Mouse (Mus musculus): ENCODE results near the gene Olfr462. TPM values are rescaled to one million over a fixed set of nuclear protein-coding genes. Genes with fewer than 3 reads are reported as not detected.
"Not testable (repeated sequence)": the region's sequence is repeated elsewhere in the genome, so short reads cannot be mapped to it uniquely, and the experiment has no call there.

Olfr462 gene
- not detected in 2 replicates for total RNA-seq (2017)

- no peak for ATAC-seq (replicated peaks; ENCODE audit: low read depth, poor library complexity, severe bottlenecking)
These were observed at the start of gene Olfr462 for GRCm38 (mm10) chr11:87892168-87892567. TSS of gene Olfr462 (minus strand) at chr11:87892268.

GRCm38 (mm10) chr11:87935467-87935866 lies 43.4 kb upstream of the Olfr462 start:
- no peak for ATAC-seq (replicated peaks; ENCODE audit: low read depth, poor library complexity, severe bottlenecking)

DNA sequence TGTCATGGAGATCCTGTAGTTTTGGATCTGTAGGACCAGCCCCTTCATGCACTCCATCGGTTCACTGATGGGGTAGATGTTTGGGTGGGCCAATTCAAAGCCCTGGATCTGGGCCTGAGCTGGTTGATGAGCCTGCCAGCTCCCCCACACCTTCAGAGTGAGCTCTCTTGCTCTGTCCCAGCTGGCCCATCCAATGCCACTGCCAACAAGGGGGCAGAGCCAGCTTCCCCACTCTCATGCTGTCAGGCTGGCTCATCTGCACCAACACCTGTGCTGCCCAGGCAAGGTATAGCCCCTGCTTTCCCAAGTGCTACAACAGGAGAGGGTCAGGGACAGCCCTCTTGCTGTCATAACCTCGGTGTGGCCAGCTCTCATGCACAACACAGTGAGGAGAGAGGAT lies 41.7 kb upstream of the Olfr462 start:
- ATAC-seq (replicated peaks; ENCODE audit: low read depth, poor library complexity, severe bottlenecking) = no peak

DNA sequence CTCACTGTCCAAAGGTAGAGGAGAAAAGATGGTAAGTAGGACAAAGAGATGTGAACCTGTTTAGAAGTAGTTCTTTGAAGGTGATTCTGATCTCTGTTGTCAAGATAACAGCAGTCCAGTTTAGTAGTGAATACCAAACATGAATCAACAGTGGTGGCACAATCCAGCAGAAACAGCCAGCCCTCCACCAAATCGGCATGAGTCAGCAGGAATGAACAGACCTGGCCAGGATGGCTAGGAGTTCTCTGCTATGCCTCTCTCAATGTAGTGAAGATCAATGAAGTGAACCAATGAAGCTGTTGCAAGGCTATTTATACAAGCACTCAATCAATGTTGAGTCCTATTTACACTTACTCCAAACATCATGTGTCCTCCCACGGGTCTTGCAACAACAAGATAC lies 38.3 kb upstream of the Olfr462 start:
- no peak for ATAC-seq (replicated peaks; ENCODE audit: low read depth, poor library complexity, severe bottlenecking)

- no peak for ATAC-seq (replicated peaks; ENCODE audit: low read depth, poor library complexity, severe bottlenecking)
These were observed 28.9 kb upstream of the Olfr462 start, which contains the start of gene Olfr464 for GRCm38 (mm10) chr11:87920966-87921365. TSS of gene Olfr464 (minus strand) at chr11:87920967.

- no peak for ATAC-seq (replicated peaks; ENCODE audit: low read depth, poor library complexity, severe bottlenecking)
These were observed 28.2 kb upstream of the Olfr462 start for GRCm38 (mm10) chr11:87920301-87920700.

DNA sequence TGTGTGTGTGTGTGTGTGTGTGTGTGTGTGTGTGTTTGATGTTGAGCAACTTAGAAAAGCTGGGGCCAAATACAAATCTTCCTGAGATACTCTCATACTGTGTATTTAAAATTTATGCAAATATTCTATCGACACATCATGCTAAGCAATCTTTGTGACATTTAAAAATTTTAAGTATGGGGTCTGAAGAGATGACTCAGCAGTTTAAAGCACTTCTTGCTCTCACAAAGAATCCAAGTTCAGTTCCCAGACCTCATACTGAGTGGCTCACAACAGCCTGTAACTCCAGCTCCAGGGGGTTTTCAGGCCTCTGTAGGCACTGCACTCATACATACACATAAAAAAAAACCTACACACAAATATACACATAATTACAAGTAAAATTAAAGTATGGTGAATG lies 23.9 kb upstream of the Olfr462 start:
- no peak for ATAC-seq (replicated peaks; ENCODE audit: low read depth, poor library complexity, severe bottlenecking)

GRCm38 (mm10) chr11:87904331-87904730 lies 12.3 kb upstream of the Olfr462 start:
- no peak for ATAC-seq (replicated peaks; ENCODE audit: low read depth, poor library complexity, severe bottlenecking)

- ATAC-seq (replicated peaks; ENCODE audit: low read depth, poor library complexity, severe bottlenecking) = no peak
These were observed 5.2 kb upstream of the Olfr462 start, which contains the start of gene Olfr463 for GRCm38 (mm10) chr11:87897287-87897686. TSS of gene Olfr463 (minus strand) at chr11:87897387.

DNA sequence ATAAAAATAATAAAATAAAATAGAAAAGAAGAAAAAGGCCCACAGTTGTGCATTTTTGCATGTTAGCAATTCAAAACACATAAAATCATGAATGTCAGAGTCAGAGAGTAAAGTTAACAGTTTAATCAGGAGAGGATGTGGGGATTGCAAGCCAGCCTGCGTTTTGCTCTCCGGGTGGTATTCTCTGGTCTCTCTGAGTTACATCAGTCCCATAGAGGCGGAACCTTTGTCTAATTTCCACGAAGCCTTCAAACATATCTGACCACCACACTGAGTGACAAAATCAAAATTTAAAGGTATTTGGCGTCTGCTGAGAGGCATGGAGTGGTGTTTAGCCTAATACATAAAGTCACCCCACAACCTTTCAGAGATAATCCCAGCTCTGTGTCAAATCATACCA lies 7.2 kb downstream of the Olfr462 start:
- no peak for ATAC-seq (replicated peaks; ENCODE audit: low read depth, poor library complexity, severe bottlenecking)

- 0 out of 2 replicates have a peak, but pooled peaks have one; percentile 66 for ATAC-seq (replicated peaks; ENCODE audit: low read depth, poor library complexity, severe bottlenecking)
These were observed 8.6 kb downstream of the Olfr462 start for GRCm38 (mm10) chr11:87883493-87883892.

DNA sequence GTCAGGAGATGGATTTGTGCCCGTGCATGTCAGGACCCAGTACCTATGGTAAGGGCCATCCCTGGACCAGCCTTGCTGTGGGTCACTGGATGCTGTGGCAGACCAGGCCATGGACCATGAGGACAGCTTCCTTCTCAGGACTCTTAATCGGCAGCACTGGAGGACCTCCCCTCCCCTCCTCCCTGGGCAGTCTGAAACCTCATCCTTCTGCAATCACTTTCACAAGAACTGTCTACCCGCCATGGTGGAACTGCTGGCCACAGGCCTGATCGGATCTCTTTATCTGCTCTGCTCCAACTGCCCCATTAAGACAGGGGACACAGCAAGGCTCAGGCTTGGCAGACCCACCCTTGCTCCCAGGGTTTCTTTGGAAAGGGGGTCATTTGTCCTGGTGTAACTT lies 10.4 kb downstream of the Olfr462 start:
- 0 out of 2 replicates have a peak, but pooled peaks have one; percentile 42 for ATAC-seq (replicated peaks; ENCODE audit: low read depth, poor library complexity, severe bottlenecking)

- ATAC-seq (replicated peaks; ENCODE audit: low read depth, poor library complexity, severe bottlenecking) = no peak
These were observed 12.2 kb downstream of the Olfr462 start for GRCm38 (mm10) chr11:87879826-87880225.

DNA sequence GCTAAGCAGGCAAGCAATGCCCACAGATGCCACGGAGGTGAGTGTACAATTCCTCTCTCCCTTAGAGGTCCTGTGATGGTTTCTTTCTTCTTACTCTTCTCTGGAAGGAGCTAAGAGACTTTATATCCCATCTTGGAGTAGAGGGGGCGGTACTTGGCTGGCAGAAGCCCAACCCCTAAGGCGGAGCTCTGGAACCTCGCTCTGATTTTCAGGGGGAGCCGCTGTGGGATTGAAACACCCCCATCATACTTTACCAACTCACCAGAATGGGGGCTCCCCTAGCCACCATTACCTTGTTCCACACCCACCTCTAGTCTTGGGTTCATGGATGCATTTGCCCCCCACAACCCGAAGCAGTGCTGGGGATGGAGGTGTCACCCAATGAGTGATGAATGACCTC lies 16.6 kb downstream of the Olfr462 start, which contains the start of gene Epx:
Gene Epx, minus strand, starts transcription at position 101 of the 400 bp plus-strand sequence.
- no peak for ATAC-seq (replicated peaks; ENCODE audit: low read depth, poor library complexity, severe bottlenecking)

GRCm38 (mm10) chr11:87871766-87872165 lies 20.3 kb downstream of the Olfr462 start:
- no peak for ATAC-seq (replicated peaks; ENCODE audit: low read depth, poor library complexity, severe bottlenecking)

DNA sequence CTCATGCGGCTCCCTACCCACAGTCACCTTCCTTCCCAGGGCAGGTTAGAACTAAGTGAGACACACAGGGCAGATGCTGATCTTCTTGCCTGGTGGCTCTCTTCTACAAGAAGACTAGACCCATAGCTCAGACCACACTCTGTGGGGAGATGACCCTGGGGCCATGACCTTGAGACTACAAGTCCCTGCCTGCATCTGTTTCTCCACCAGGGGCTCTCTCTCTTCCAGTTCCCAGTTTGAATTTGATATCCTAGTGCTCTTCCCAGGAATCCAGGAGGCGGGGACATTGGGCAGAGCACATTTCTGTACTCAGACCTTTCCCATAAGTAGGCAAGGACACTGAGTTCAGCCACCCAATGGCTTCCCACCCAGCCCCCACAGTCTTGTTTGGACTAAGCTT lies 22.0 kb downstream of the Olfr462 start:
- no peak for ATAC-seq (replicated peaks; ENCODE audit: low read depth, poor library complexity, severe bottlenecking)

DNA sequence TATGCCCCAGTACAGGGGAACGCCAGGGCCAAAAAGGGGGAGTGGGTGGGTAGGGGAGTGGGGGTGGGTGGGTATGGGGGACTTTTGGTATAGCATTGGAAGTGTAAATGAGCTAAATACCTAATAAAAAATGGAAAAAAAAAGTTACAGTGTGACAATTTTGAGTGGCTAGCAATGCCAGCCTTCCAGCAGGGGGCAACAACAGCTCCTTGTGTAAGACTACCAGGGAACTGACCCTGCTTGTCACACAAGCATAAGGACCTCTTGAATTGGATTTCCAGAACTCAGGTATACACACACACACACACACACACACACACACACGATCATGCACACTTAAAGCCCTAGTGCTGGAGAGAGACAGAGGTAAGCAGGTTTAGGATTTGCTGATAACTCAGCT lies 25.2 kb downstream of the Olfr462 start:
- not testable (repeated sequence) for ATAC-seq (replicated peaks; ENCODE audit: low read depth, poor library complexity, severe bottlenecking)

DNA sequence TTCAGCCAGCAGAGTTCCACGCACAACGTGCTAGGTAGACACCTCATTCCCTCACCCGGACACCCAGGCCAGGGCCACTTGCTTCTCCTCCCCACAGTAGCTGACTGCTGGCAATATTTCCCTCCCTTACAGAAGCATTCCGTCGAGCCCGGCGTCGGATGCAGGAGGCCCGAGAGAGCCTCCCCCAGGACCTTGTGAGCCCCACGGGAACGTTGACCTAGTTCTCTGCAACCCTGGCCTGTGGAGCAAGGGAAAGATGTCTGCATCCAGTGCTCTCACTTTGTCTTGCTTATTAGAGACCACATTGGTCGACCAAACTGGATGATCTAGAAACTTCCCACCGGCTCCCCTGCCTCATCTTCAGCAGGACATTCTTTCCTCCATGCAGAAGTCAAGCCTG lies 29.3 kb downstream of the Olfr462 start:
- no peak for ATAC-seq (replicated peaks; ENCODE audit: low read depth, poor library complexity, severe bottlenecking)

GRCm38 (mm10) chr11:87860426-87860825 lies 31.6 kb downstream of the Olfr462 start:
- ATAC-seq (replicated peaks; ENCODE audit: low read depth, poor library complexity, severe bottlenecking) = no peak

- ATAC-seq (replicated peaks; ENCODE audit: low read depth, poor library complexity, severe bottlenecking) = no peak
These were observed 32.8 kb downstream of the Olfr462 start for GRCm38 (mm10) chr11:87859273-87859672.

DNA sequence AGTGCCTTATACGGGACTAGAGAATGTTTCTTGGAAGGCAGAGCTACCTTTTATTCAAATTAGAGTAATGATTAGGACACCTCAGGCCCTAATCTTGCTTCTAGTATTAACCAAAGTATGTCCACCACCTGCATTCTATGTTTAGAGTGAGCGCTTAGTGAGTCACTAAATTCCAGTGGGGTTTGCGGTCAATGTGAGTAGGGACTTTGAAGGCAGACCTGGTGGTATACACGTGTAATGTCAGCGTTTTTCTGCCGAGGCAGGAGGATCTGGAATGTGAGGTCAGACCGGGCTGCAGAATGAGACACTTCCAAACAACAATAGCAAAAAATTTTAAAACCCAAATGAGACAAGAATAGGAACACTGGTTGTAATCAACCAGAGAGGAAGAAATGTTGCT lies 37.5 kb downstream of the Olfr462 start:
- no peak for ATAC-seq (replicated peaks; ENCODE audit: low read depth, poor library complexity, severe bottlenecking)

- ATAC-seq (replicated peaks; ENCODE audit: low read depth, poor library complexity, severe bottlenecking) = no peak
These were observed 38.5 kb downstream of the Olfr462 start for GRCm38 (mm10) chr11:87853597-87853954.

All from common myeloid progenitor, adult 5-6 weeks (primary cell).